Mouse (Mus musculus) gastrocnemius, postnatal 36 days (tissue): ENCODE measurements around the gene Btaf1. TPM values are rescaled to one million over a fixed set of nuclear protein-coding genes. Genes with fewer than 3 reads are reported as not detected.
A peak's percentile ranks its signal among the peaks of the same experiment; 100 is the strongest.

Source experiments
- DNase-seq, 2 experiments: peaks; one replicate each; pipeline ENCODE4 v3.0.0; 2022
- intact Hi-C: fragments of 180-260 bp; cut with DNase I; formaldehyde crosslinking; loops from one replicate; pipeline ENCODE4 v1.15.1; 2025
- long read RNA-seq, 2 experiments: library from polyadenylated mRNA; stranded (forward); transcript quantifications; one replicate each; pipeline ENCODE4 v2.0.0; 2021
- total RNA-seq, 2 experiments: library from RNA; stranded (reverse); gene quantifications; 2 replicates each; pipeline ENCODE4 v1.2.3; 2021

Btaf1 gene
- 1 to 10 TPM; 7.3 to 7.9 TPM for total RNA-seq
- long read RNA-seq, experiment 1, partial matches to known transcripts, result 1 of 4 reads
- long read RNA-seq, experiment 1, other reads (novel, unspliced or antisense), result 3 of 4 reads
- long read RNA-seq, experiment 2, partial matches to known transcripts, result 0 of 2 reads
- long read RNA-seq, experiment 2, other reads (novel, unspliced or antisense), result 2 of 2 reads

- intact Hi-C loops, result no loop called here
- DNase-seq, result peak; percentile 69 to 76
These were observed at the start of gene Btaf1 for GRCm38 (mm10) chr19:36925671-36926552. Gene Btaf1 (plus strand): TSS chr19:36926079.

- intact Hi-C loops, result loop anchor here (5.0 kb wide), 1 partner anchor 60 kb away; no protein-coding TSS in a partner anchor
- DNase-seq, result no peak
These were observed 48.5 kb upstream of the Btaf1 start for GRCm38 (mm10) chr19:36877329-36877728.

GRCm38 (mm10) chr19:36878743-36879495 lies 47.0 kb upstream of the Btaf1 start:
- no peak for DNase-seq

GRCm38 (mm10) chr19:36883119-36883518 lies 42.8 kb upstream of the Btaf1 start:
- no peak for DNase-seq
- intact Hi-C loops, result loop anchor here (5.0 to 10.0 kb wide), 3 partner anchors 34 to 392 kb away; partner anchors contain the start of gene Fgfbp3

More at GRCm38 (mm10) chr19:36878743-36879495, 47.0 kb upstream of the Btaf1 start:
- intact Hi-C loops, result loop anchor here (5.0 kb wide), 1 partner anchor 62 kb away; no protein-coding TSS in a partner anchor

- intact Hi-C loops, result loop anchor here (10.0 kb wide), 1 partner anchor 388 kb away; no protein-coding TSS in a partner anchor
- DNase-seq, result no peak
These were observed 39.6 kb upstream of the Btaf1 start for GRCm38 (mm10) chr19:36886316-36886715.

- DNase-seq, result no peak
- intact Hi-C loops, result loop anchor here (10.0 kb wide), 1 partner anchor 387 kb away; no protein-coding TSS in a partner anchor
These were observed 38.2 kb upstream of the Btaf1 start for GRCm38 (mm10) chr19:36887706-36888105.

DNA sequence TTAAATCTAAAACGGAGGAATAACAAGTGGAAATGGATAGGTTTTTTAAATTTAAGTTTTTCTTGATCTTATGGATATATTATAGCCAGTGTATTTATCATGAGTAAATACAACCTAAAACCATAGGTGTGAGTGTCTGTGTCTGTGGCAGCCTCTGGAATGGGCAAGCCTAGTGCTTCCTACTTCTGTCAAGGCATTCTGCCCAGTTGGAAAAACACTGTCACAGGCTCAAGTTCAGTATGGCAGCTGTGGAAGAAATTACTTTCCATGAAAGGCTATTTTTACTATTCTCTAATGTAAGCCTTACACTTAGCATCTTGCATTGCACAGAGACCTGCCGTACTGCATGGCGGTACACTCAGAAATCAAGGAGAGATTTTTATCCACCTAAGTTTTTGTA lies 34.1 kb upstream of the Btaf1 start:
- intact Hi-C loops, result no loop called here
- no peak for DNase-seq

GRCm38 (mm10) chr19:36896791-36897569 lies 28.9 kb upstream of the Btaf1 start:
- DNase-seq, result no peak
- intact Hi-C loops, result no loop called here

GRCm38 (mm10) chr19:36897778-36898177 lies 28.1 kb upstream of the Btaf1 start:
- intact Hi-C loops, result no loop called here
- no peak for DNase-seq

DNA sequence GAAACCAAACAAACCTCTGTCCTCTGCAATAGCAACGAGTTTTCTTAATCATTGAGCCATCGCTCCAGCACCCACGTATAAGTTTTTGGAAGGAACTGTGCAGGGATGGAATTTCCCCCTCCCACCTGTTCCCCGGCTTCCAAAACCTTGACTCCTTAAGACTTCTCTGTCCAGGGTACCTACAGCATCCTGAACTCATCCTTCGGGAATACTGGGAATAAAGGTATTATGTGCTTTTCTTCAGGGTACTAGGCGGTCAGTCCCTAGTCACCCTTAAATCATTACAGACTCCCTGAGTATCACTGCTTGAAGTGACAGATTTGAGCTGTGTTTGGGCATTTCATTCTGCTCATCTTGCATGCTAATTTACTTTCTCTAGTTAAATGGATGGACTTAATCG lies 22.5 kb upstream of the Btaf1 start:
- intact Hi-C loops, result no loop called here
- no peak for DNase-seq

DNA sequence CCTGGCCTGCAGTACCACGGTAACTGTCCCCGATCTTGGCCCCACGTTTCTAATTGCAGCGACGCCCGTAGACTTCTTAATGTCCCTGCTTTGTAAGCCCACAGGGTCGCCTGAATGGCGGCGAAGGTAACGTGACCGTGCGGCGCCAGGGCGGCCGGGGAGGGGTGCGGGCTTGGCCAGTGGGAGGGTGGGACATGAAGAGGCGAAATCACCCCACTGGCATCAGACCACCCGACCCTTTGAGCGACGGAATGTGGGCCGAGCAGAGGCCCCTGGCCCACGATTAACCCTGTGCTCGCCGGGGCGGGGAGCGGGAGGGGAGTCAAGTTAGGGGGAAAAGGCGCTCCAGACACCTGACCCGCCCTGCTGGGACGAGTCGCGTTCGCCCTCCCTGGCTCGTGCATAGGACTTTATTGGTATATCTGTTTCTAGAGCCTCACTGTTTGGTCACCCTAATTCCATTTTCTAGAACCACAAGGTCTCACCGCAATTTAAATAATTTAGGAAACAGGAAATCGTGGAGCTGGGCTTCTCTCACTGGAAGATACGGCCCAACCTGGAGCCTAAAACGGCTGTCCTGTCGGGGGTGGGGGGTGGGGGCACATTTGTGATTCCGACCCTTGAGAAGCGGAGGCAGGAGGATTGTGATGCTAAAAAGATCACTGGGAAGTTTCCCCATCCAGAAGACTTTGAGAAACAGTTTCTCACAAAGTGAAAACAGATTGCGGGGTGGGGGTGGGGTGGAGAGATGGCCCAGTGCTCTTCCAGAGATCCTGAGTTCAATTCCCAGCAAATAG lies 21.5 kb upstream of the Btaf1 start:
- no peak for DNase-seq
- intact Hi-C loops, result no loop called here

- no peak for DNase-seq
- intact Hi-C loops, result no loop called here
These were observed 16.7 kb upstream of the Btaf1 start for GRCm38 (mm10) chr19:36909150-36909549.

DNA sequence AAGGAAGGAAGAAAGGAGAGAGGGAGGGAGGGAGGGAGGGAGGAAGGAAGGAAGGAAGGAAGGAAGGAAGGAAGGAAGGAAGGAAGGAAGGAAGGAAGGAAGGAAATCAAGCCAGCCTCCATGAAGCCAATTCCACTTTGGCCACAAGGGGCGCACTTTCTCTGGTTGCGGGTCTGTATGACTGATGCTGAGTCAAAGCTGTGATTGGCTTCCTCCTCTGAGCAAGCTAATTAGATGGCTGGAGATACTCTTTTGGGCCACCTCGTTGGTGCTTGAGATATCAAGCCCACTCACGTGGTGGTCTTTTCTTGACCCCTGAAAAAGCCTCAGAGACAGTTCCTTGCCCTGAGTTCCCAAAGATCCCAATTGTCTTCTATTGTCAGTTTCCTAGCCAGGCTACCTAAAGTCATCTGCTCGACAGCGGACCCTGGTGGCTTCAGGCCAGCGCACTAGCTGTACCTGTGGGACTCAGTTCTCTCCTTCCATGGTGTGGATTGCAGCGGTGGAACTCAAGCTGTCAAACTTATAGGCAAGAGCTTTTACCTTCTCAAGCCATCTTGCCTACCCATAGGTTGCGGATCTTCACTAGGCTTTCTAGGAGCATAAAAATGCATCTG lies 16.1 kb upstream of the Btaf1 start:
- DNase-seq, result peak in 1 of 2 experiments; percentile 49
- intact Hi-C loops, result loop anchor here (10.0 kb wide), 1 partner anchor 445 kb away; no protein-coding TSS in a partner anchor

GRCm38 (mm10) chr19:36910424-36911045 lies 15.3 kb upstream of the Btaf1 start:
- intact Hi-C loops, result loop anchor here (10.0 kb wide), 1 partner anchor 446 kb away; no protein-coding TSS in a partner anchor
- no peak for DNase-seq

DNA sequence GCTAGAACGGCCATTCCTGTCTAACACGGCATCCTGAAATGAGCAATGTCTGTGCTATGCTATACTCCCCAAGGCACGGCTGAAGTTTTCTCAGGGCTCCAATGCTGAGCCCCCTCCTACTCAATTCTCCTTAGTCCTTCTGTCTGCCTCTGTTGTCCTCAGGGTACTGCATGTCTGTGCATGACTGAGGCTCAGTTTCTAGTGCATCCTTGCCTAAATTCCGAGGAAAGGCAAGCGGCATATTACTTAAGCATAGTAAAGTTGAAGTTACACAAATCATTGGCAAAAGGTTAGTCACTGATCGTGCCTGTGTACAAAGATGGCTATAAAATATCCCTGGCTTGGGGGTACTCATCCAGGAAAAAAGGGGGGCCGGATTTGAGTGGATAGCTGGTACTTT lies 12.8 kb upstream of the Btaf1 start:
- intact Hi-C loops, result loop anchor here (10.0 kb wide), 1 partner anchor 448 kb away; no protein-coding TSS in a partner anchor
- no peak for DNase-seq

DNA sequence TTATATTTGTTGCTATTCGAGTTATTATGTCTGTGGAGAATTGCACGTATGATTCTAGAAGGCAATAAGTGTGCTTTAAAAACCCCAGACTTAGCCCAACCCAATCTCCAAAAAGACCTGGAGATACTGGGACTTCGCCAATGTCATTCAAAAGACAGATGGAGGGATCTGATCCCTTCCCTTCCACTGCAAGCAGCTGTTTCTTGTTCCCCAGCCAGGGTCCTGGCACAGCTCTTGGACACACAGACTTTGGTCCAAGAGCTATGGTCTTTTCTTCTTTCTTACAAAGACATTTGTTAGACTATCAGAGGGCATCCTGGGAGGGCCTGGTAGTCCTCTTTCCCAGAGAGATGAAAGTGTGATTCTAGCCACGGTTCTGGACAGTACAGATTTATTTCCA lies 9.7 kb upstream of the Btaf1 start:
- intact Hi-C loops, result loop anchor here (5.0 to 10.0 kb wide), 2 partner anchors 34 to 451 kb away; no protein-coding TSS in a partner anchor
- DNase-seq, result no peak

DNA sequence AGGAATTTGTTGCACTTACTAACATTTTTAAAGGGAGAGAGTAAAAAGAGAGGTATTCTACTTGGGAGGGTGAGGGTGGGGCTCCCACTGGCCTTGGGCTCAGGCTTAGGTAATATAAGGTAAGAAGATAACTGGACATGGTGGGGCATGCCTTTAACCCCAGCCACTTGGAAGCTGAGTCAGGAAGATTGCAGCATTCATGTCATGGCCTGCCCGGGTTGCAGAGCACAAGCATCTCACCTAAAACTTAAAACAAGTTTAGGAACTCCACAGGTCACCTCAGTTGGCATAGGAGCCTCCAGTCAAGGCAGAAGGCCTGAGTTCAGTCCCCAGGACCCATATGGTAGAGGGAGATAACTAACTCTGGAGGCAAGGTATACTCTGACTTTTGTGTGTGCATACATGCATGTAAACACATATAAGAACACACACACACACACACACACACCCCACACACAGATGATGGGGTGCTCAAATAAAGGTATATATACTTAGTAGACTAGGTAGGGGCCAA lies 8.9 kb upstream of the Btaf1 start:
- intact Hi-C loops, result loop anchor here (5.0 to 10.0 kb wide), 2 partner anchors 35 to 452 kb away; no protein-coding TSS in a partner anchor
- DNase-seq, result no peak
